Mouse (Mus musculus): Measurements from ENCODE around the gene Nmnat2.

- TF ChIP-seq GATA1 (IDR thresholded peaks at IDR 0.05; ENCODE audit: borderline replicate concordance, low read length) (no peak), FLI1 (IDR thresholded peaks at IDR 0.05; ENCODE audit: low read length) (no peak)
These were observed 140.5 kb downstream of the Nmnat2 start for GRCm38 (mm10) chr1:153095328-153095727.

All from megakaryocyte, embryonic 14.5 days (primary cell).